Mouse (Mus musculus) MEL-GATA-1-ER (cell line): Measurements from ENCODE around the gene Slc38a9.
"Not testable (repeated sequence)": the region's sequence is repeated elsewhere in the genome, so short reads cannot be mapped to it uniquely, and the experiment has no call there.

Experiments used
- DNase-seq: peaks from one replicate; pipeline ENCODE4 v3.0.0-alpha.2; 2012; ENCODE audit warnings: low read depth; ENCODE audit errors: extremely low read depth

Slc38a9 gene

GRCm38 (mm10) chr13:112683312-112683711 lies 22.8 kb downstream of the Slc38a9 start:
- no peak for DNase-seq

GRCm38 (mm10) chr13:112683970-112684369 lies 23.4 kb downstream of the Slc38a9 start:
- DNase-seq, result no peak

- no peak for DNase-seq
These were observed 25.6 kb downstream of the Slc38a9 start for GRCm38 (mm10) chr13:112686155-112686554.

- no peak for DNase-seq
These were observed 32.5 kb downstream of the Slc38a9 start for GRCm38 (mm10) chr13:112692870-112693553.

GRCm38 (mm10) chr13:112695526-112696240 lies 35.1 kb downstream of the Slc38a9 start:
- no peak for DNase-seq

- DNase-seq, result no peak
These were observed 40.7 kb downstream of the Slc38a9 start for GRCm38 (mm10) chr13:112701256-112701655.

- no peak for DNase-seq
These were observed 45.8 kb downstream of the Slc38a9 start for GRCm38 (mm10) chr13:112706351-112706750.

- DNase-seq, result no peak
These were observed 59.7 kb downstream of the Slc38a9 start for GRCm38 (mm10) chr13:112720078-112720736.

GRCm38 (mm10) chr13:112721946-112722729 lies 61.6 kb downstream of the Slc38a9 start:
- no peak for DNase-seq

GRCm38 (mm10) chr13:112724260-112724659 lies 63.7 kb downstream of the Slc38a9 start:
- DNase-seq, result not testable (repeated sequence)

GRCm38 (mm10) chr13:112726002-112726401 lies 65.5 kb downstream of the Slc38a9 start:
- no peak for DNase-seq

- DNase-seq, result no peak
These were observed 72.8 kb downstream of the Slc38a9 start for GRCm38 (mm10) chr13:112733311-112733710.

GRCm38 (mm10) chr13:112734906-112735713 lies 74.6 kb downstream of the Slc38a9 start:
- no peak for DNase-seq

- DNase-seq, result no peak
These were observed 75.9 kb downstream of the Slc38a9 start for GRCm38 (mm10) chr13:112736407-112736806.

GRCm38 (mm10) chr13:112737110-112737509 lies 76.6 kb downstream of the Slc38a9 start:
- DNase-seq, result no peak

GRCm38 (mm10) chr13:112738005-112738404 lies 77.5 kb downstream of the Slc38a9 start:
- no peak for DNase-seq

- DNase-seq, result no peak
These were observed 79.5 kb downstream of the Slc38a9 start for GRCm38 (mm10) chr13:112740073-112740472.

- DNase-seq, result no peak
These were observed 81.7 kb downstream of the Slc38a9 start for GRCm38 (mm10) chr13:112742076-112742830.

- no peak for DNase-seq
These were observed 83.1 kb downstream of the Slc38a9 start for GRCm38 (mm10) chr13:112743647-112744046.
